Mouse (Mus musculus) lung, postnatal 0 days (tissue): Measurements from ENCODE around the gene Znrf3. TPM values are rescaled to one million over a fixed set of nuclear protein-coding genes. Genes with fewer than 3 reads are reported as not detected.

Source experiments
- ATAC-seq: fragments of 200-750 bp; cut with Nextera tagmentation; 2 replicates; pipeline ENCODE4 v1.8.0; 2017; ENCODE audit warnings: moderate library complexity
- DNase-seq: peaks from one replicate; pipeline ENCODE4 v3.0.0-alpha.2; 2016; ENCODE audit warnings: low spot score
- H3K27ac ChIP-seq: fragments of 300-500 bp; sonication (generic); 2 replicates; pipeline ENCODE4 v1.5.1; 2014; ENCODE audit warnings: antibody characterized with exemption, mild to moderate bottlenecking, low read length, mixed read lengths
- H3K27me3 ChIP-seq: fragments of 300-500 bp; sonication (generic); replicated peaks from 2 replicates; pipeline ENCODE4 v1.6.1; 2014; ENCODE audit warnings: low read length, mixed read lengths; ENCODE audit not compliant: insufficient read depth
- H3K36me3 ChIP-seq: fragments of 300-500 bp; sonication (generic); 2 replicates; pipeline ENCODE4 v1.6.1; 2014; ENCODE audit warnings: low read length, mixed read lengths; ENCODE audit not compliant: insufficient read depth
- H3K4me1 ChIP-seq: fragments of 300-500 bp; sonication (generic); 2 replicates; pipeline ENCODE4 v1.6.1; 2014; ENCODE audit warnings: antibody characterized with exemption, low read depth, low read length, mixed read lengths; ENCODE audit not compliant: insufficient read depth
- H3K4me2 ChIP-seq: fragments of 300-500 bp; sonication (generic); replicated peaks from 2 replicates; pipeline ENCODE4 v1.6.1; 2014; ENCODE audit warnings: low read depth, mild to moderate bottlenecking, low read length, moderate library complexity, mixed read lengths
- H3K4me3 ChIP-seq: fragments of 300-500 bp; sonication (generic); 2 replicates; pipeline ENCODE4 v1.5.1; 2014; ENCODE audit warnings: low read depth, low read length
- H3K9ac ChIP-seq: fragments of 300-500 bp; sonication (generic); replicated peaks from 2 replicates; pipeline ENCODE4 v1.6.1; 2014; ENCODE audit warnings: low read depth, mild to moderate bottlenecking
- H3K9me3 ChIP-seq: fragments of 300-500 bp; sonication (generic); 2 replicates; pipeline ENCODE4 v1.6.1; 2016; ENCODE audit warnings: low read length, mixed read lengths
- CTCF ChIP-seq: IDR thresholded peaks from 2 replicates; pipeline ENCODE4 v1.5.1; 2016; ENCODE audit warnings: antibody characterized with exemption, mild to moderate bottlenecking
- EP300 ChIP-seq: IDR thresholded peaks from 2 replicates; pipeline ENCODE4 v1.6.1; 2016; ENCODE audit warnings: antibody characterized with exemption, mild to moderate bottlenecking, control low read depth
- WGBS: fragments of 180-500 bp; shearing (Covaris S2); extraction: QIAGEN DNeasy Blood & Tissue Kit; methylation state at CpG from one replicate; pipeline ENCODE4 v1.1.7; 2014; 5-methylcytosine and 5-hydroxymethylcytosine counted together
- polyA plus RNA-seq: library from polyadenylated mRNA; unstranded; fragments of >200 nt; fragmentation: Nextera tagmentation; extraction: Ambion mirVana; gene quantifications from 2 replicates; pipeline ENCODE4 v1.2.1, GENCODE M21; 2015

Znrf3 gene
- polyA plus RNA-seq, 1 experiment from 2014 or later, result 16.3 TPM

DNA sequence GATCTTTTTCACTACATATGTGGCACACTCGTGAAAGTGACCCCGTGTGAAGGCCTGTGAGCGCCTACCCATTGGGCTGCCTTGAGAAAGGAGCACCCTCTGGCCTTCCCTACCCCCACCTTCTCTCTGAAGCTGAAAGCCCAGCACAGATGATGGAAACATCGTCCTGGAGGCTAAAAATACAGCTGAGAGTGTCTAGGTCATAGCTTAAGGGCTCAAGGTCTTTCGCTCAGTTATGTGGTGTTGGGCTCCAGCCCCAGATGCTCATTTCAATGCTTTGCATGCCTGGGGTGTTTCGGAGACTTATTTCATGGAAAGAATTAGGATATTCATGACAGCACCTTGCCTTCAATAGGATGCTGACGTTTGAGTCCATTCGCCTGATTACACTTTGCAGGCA, 178.9 kb downstream of the Znrf3 start:
- no peak overlapping the region for H3K9ac ChIP-seq
- H3K4me2 ChIP-seq, result no peak overlapping the region
- no peaks in the 10 kb centered on the region for H3K27me3 ChIP-seq
- no peaks in the 10 kb centered on the region for H3K9me3 ChIP-seq
- H3K4me1 ChIP-seq, result peaks cover 1% of the 10 kb centered on the region; the same call in 1 of the 2 replicates
- no peak for ATAC-seq
- WGBS, result 78% methylated on average over 8 of the region's 8 CpGs
- DNase-seq, result no peak
- H3K36me3 ChIP-seq, result no peaks in the 10 kb centered on the region
- H3K4me3 ChIP-seq, result no peak overlapping the region
- H3K27ac ChIP-seq, result no peak overlapping the region
- TF ChIP-seq CTCF (no peak), EP300 (no peak)

DNA sequence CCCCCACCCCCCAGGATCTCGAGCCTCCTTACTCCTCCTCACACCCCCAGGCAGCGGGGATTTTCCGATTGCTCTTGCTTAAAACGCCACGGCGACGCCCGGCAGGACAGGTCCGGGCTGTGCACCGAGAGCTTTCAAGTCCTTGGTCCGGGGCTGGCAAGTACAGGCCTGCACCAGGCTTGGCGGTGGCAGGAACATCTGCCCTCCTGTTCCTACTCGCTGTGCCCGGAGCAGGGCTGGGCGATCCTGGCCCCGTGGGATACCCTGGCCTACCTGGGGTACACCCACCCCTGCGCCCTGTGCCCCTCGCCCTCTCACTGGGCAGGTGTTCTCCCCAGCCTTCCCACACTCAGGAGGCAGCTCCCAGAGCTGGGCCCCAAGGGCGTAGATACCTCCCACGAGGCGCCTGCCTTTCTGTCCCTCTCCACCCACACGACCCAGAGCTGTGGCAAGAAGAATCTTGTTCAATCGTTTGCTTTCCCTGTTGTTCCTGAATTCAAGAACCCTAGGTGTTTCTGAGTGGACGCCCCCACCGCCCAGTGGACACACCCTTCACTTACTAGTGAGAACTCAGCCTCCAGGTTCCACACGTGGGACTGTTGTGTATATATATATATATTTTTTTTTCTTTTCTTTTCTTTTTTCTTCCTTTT, 181.4 kb downstream of the Znrf3 start:
- Histone ChIP-seq H3K9ac (no peak overlapping the region), H3K4me1 (peaks cover 5% of the 10 kb centered on the region; the same call in 1 of the 2 replicates), H3K4me3 (no peak overlapping the region), H3K27ac (peak overlapping the region; percentile 59; the same call in 1 of the 2 replicates), H3K9me3 (no peaks in the 10 kb centered on the region), H3K4me2 (no peak overlapping the region), H3K36me3 (no peaks in the 10 kb centered on the region), H3K27me3 (no peaks in the 10 kb centered on the region)
- ATAC-seq, result peak; percentile 2; the same call in 1 of the 2 replicates
- TF ChIP-seq CTCF, result no peak
- WGBS, result 37% methylated on average over 26 of the region's 26 CpGs
- DNase-seq, result peak; percentile 42

DNA sequence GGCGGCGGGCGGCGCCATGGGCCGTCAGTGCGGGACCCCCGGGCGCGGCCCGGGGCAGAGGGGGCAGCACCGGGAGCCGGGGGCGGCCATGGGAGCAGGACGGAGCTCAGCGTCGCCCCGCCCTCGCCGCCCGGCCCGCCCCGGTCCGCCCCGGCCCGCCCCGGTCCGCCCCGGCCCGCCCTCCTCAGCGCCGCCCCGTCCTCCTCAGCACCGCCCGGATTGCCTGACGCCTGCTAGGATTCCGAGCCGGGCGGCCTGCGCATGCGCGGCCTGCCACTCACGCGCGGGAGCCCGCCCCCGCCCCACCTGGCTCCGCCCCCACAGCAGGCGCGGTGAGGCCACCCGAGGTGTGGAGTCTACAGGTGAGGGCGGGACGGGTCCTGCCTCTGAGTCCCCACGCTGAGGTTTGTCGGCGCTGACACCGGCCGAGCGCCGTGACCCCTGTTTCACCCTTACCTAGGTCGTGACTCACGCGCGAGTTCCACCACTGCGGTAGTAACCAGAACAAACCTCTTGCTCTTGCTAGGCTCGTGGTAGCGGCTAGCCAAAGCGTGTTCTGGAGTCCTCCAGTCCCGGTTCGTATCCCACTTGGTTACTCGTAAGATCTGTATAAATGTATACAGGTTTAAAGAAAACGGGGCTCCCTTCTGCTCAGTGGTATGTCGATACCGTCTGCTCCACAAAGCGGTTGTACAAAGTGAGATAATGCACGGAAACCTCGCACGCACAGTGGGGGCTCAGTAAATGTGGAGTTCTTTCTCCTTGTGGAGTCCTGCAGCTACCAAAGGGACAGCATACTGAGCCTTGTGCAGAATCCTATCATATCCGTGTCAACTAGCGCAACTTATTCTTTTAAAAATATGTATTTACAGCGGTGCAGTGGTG, 182.9 kb downstream of the Znrf3 start, which contains the start of gene Kremen1:
Gene Kremen1 (minus strand): TSS at position 51 of the 885 bp plus-strand sequence.
- peak within 1 kb of the TSS; percentile 66 for H3K4me2 ChIP-seq
- no peaks in the 10 kb centered on the region for H3K27me3 ChIP-seq
- no peaks in the 10 kb centered on the region for H3K9me3 ChIP-seq
- peak within 1 kb of the TSS; percentile 95 for H3K4me3 ChIP-seq
- peak; percentile 96 for DNase-seq
- no peaks in the 10 kb centered on the region for H3K36me3 ChIP-seq
- peak; percentile 98 for ATAC-seq
- peaks cover 5% of the 10 kb centered on the region; the same call in 1 of the 2 replicates for H3K4me1 ChIP-seq
- 4% methylated on average over 42 of the region's 80 CpGs for WGBS
- H3K27ac ChIP-seq, result peak within 1 kb of the TSS; percentile 90
- H3K9ac ChIP-seq, result peak within 1 kb of the TSS; percentile 88
- TF ChIP-seq CTCF, result no peak
- no peak for TF ChIP-seq EP300

GRCm38 (mm10) chr11:5260942-5261459, 183.6 kb downstream of the Znrf3 start:
- Histone ChIP-seq H3K4me1 (peaks cover 10% of the 10 kb centered on the region; the same call in 1 of the 2 replicates), H3K9ac (peak overlapping the region; percentile 88), H3K9me3 (no peaks in the 10 kb centered on the region), H3K27me3 (no peaks in the 10 kb centered on the region), H3K4me3 (peak overlapping the region; percentile 95), H3K27ac (peak overlapping the region; percentile 90), H3K4me2 (peak overlapping the region; percentile 66), H3K36me3 (no peaks in the 10 kb centered on the region)
- TF ChIP-seq CTCF (peak; percentile 27), EP300 (no peak)
- WGBS, result under 1% methylated on average over 33 of the region's 42 CpGs
- DNase-seq, result peak; percentile 65
- ATAC-seq, result peak; percentile 48

GRCm38 (mm10) chr11:5259944-5260598, 184.6 kb downstream of the Znrf3 start:
- Histone ChIP-seq H3K9ac (0 out of 2 replicates have a peak overlapping the region, but pooled peaks have one; percentile 88), H3K4me3 (peak overlapping the region; percentile 95; the same call in 1 of the 2 replicates), H3K27ac (no peak overlapping the region), H3K36me3 (no peaks in the 10 kb centered on the region), H3K9me3 (no peaks in the 10 kb centered on the region), H3K4me2 (peak overlapping the region; percentile 66), H3K27me3 (no peaks in the 10 kb centered on the region), H3K4me1 (peaks cover 10% of the 10 kb centered on the region; the same call in 1 of the 2 replicates)
- DNase-seq (peak; percentile 72), ATAC-seq (no peak)
- 37% methylated on average over 10 of the region's 10 CpGs for WGBS
- TF ChIP-seq EP300 (no peak), CTCF (no peak)
